Mouse (Mus musculus): ENCODE measurements around the gene Gpank1.
A peak's percentile ranks its signal among the peaks of the same experiment; 100 is the strongest.

Gpank1 gene

GRCm38 (mm10) chr17:35162730-35163129, 41.5 kb downstream of the Gpank1 start:
- DNase-seq = no peak

- DNase-seq = no peak
Measured at GRCm38 (mm10) chr17:35163326-35164081, 42.2 kb downstream of the Gpank1 start.

GRCm38 (mm10) chr17:35164218-35164567, 42.9 kb downstream of the Gpank1 start:
- DNase-seq = no peak

- DNase-seq = peak; percentile 100
Measured at GRCm38 (mm10) chr17:35164568-35165450, 43.6 kb downstream of the Gpank1 start, which contains the start of gene Prrc2a. TSS of gene Prrc2a (minus strand) at chr17:35164897.

GRCm38 (mm10) chr17:35165451-35166155, 44.3 kb downstream of the Gpank1 start:
- no peak for DNase-seq

GRCm38 (mm10) chr17:35166352-35167035, 45.2 kb downstream of the Gpank1 start:
- peak; percentile 82 for DNase-seq

- DNase-seq = no peak
Measured at GRCm38 (mm10) chr17:35167794-35168193, 46.5 kb downstream of the Gpank1 start.

GRCm38 (mm10) chr17:35168541-35169207, 47.4 kb downstream of the Gpank1 start:
- DNase-seq = peak; percentile 87

GRCm38 (mm10) chr17:35172445-35173234, 51.4 kb downstream of the Gpank1 start:
- DNase-seq = no peak

GRCm38 (mm10) chr17:35173329-35173728, 52.1 kb downstream of the Gpank1 start:
- DNase-seq = no peak
